In the genomic region with DNA sequence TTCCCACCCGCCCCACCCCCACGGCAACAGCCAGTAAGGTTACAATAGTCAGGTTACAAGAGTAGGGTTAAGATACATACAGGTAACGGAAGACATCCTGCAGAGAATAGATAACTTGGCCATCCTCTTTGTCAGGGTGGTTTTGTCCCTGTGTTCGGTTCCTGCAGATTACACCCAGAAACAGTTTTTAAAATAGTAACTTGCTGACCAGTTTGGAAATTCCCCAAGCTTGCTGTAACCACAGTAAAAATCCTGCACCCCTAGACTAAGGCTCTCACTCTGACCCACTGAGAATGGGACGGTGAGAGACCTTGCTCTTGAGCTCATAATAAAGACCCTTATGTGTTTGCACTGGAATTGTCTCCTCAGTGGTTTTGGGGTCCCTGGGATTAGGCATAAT, we compare ENCODE assay signal across 19 mouse cellular contexts.
"Had no signal": no experiment of that assay in that cellular context is flagged by ENCODE, and none has a peak within 500 bp of the region (broad histone marks: within the 10 kb centered on the region; RNA-seq: fewer than 3 reads in every experiment).

No protein-coding gene starts in this region.

- DNase-seq: lung, embryonic 14.5 days; lung, postnatal 4 days; midbrain, embryonic 14.5 days; retina, postnatal 1 day; right cerebral cortex, adult 18-20 months; right cerebral cortex, postnatal 25 days; right cerebral cortex, postnatal 4 days; spleen, adult 18-20 months; thymus, adult 18-20 months; thymus, postnatal 25 days; thymus, postnatal 4 days had no signal

- H3K36me3 ChIP-seq: liver, embryonic 12.5 days; midbrain, embryonic 10.5 days; midbrain, embryonic 12.5 days; neural tube, embryonic 13.5 days; neural tube, embryonic 15.5 days had no signal

- ATAC-seq: liver, embryonic 12.5 days; midbrain, embryonic 16.5 days had no signal

- H3K4me3 ChIP-seq: liver, embryonic 12.5 days; midbrain, embryonic 10.5 days; midbrain, embryonic 12.5 days; myocyte; neural tube, embryonic 13.5 days; neural tube, embryonic 15.5 days had no signal

- H3K9ac ChIP-seq: liver, embryonic 12.5 days; liver, embryonic 14.5 days; lung, embryonic 14.5 days; midbrain, embryonic 12.5 days; neural tube, embryonic 13.5 days; neural tube, embryonic 15.5 days had no signal

- H3K4me1 ChIP-seq: midbrain, embryonic 12.5 days had no signal

- H3K27me3 ChIP-seq: liver, embryonic 12.5 days; midbrain, embryonic 12.5 days; neural tube, embryonic 13.5 days; neural tube, embryonic 15.5 days had no signal

- H3K27ac ChIP-seq: liver, embryonic 12.5 days; liver, embryonic 14.5 days; midbrain, embryonic 10.5 days; midbrain, embryonic 12.5 days; neural tube, embryonic 13.5 days; neural tube, embryonic 15.5 days had no signal

- H3K9me3 ChIP-seq: liver, embryonic 12.5 days; midbrain, embryonic 10.5 days; midbrain, embryonic 12.5 days; neural tube, embryonic 13.5 days; neural tube, embryonic 15.5 days had no signal

- H3K4me2 ChIP-seq: liver, embryonic 12.5 days; lung, embryonic 14.5 days; midbrain, embryonic 12.5 days; neural tube, embryonic 13.5 days; neural tube, embryonic 15.5 days had no signal
